Mouse (Mus musculus) MEL (cell line): ENCODE data around the gene Cys1.

Experiments used
- CHD2 ChIP-seq: IDR thresholded peaks from 2 replicates; pipeline ENCODE4 v1.6.1; 2011; ENCODE audit warnings: low read length, improper control_type of control experiment
- CTCF ChIP-seq, 3 experiments: IDR thresholded peaks in 2 of 3; conservative IDR thresholded peaks in 1 of 3; 2 replicates each; pipeline ENCODE4 v1.5.1; 2011 to 2012; ENCODE audit warnings: low read length in 3 of 3, low read depth in 2 of 3, mild to moderate bottlenecking in 2 of 3, improper control_type of control experiment in 1 of 3, inconsistent platforms in 1 of 3, mixed read lengths in 1 of 3, moderate library complexity in 1 of 3; ENCODE audit not compliant: control insufficient read depth in 1 of 3, insufficient read depth in 1 of 3, poor library complexity in 1 of 3, severe bottlenecking in 1 of 3
- ELF1 ChIP-seq: IDR thresholded peaks from 2 replicates; pipeline ENCODE4 v1.6.1; 2014; ENCODE audit warnings: low read depth, mild to moderate bottlenecking, inconsistent platforms, low read length, improper control_type of control experiment, moderate library complexity
- GATA1 ChIP-seq: IDR thresholded peaks from 2 replicates; pipeline ENCODE4 v1.6.1; 2011; ENCODE audit warnings: low read depth, low read length, improper control_type of control experiment
- KAT2A ChIP-seq: conservative IDR thresholded peaks from 2 replicates; pipeline ENCODE4 v1.6.1; 2012; ENCODE audit warnings: low read depth, low read length, improper control_type of control experiment, inconsistent platforms
- MAFK ChIP-seq: IDR thresholded peaks from 2 replicates; pipeline ENCODE4 v1.6.1; 2011; ENCODE audit warnings: low read depth, mild to moderate bottlenecking, low read length, improper control_type of control experiment, borderline replicate concordance
- POLR2A ChIP-seq, 2 experiments: IDR thresholded peaks; 2 replicates each; pipeline ENCODE4 v1.6.1; 2011 to 2012; ENCODE audit warnings: low read length in 2 of 2, mild to moderate bottlenecking in 2 of 2, control low read depth in 1 of 2, improper control_type of control experiment in 1 of 2, low read depth in 1 of 2, moderate library complexity in 1 of 2; ENCODE audit not compliant: control insufficient read depth in 1 of 2, insufficient read depth in 1 of 2, poor library complexity in 1 of 2
- SIN3A ChIP-seq: IDR thresholded peaks from 2 replicates; pipeline ENCODE4 v1.6.1; 2012; ENCODE audit warnings: low read length, improper control_type of control experiment, inconsistent platforms
- ZKSCAN1 ChIP-seq: IDR thresholded peaks from 2 replicates; pipeline ENCODE4 v1.6.1; 2012; ENCODE audit warnings: low read depth, mild to moderate bottlenecking, inconsistent platforms, low read length, improper control_type of control experiment, moderate library complexity

DNA sequence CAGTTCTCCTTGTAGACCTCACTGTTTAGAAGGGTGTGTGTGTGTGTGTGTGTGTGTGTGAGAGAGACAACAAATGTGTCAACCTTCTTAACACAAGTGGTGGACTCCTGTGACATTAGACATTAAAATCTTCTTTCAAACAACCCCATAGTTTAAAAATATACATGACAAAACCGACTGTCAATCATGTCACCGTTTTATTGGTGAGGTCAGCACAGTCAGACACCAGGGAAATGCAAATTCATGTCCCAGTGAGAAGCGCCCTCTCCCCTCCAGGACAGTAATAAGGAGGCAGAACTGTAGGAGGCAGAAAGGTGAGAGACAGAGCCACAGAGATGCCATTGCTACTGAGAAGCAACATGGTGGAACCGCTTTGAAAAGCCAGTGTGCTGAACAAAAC lies 49.2 kb downstream of the Cys1 start:
- no peak for TF ChIP-seq CTCF (IDR thresholded peaks at IDR 0.05 in 2 of 3, conservative IDR thresholded peaks at IDR 0.05 in 1 of 3; ENCODE audit: control insufficient read depth in 1 of 3, insufficient read depth in 1 of 3, low read depth in 2 of 3, low read length in 3 of 3, poor library complexity in 1 of 3, severe bottlenecking in 1 of 3)
- TF ChIP-seq MAFK = no peak
- no peak for TF ChIP-seq POLR2A (IDR thresholded peaks at IDR 0.05; ENCODE audit: control insufficient read depth in 1 of 2, insufficient read depth in 1 of 2, low read depth in 1 of 2, low read length in 2 of 2, poor library complexity in 1 of 2)
- TF ChIP-seq GATA1 = no peak
- no peak for TF ChIP-seq ZKSCAN1
- no peak for TF ChIP-seq ELF1
- TF ChIP-seq SIN3A = no peak
- TF ChIP-seq CHD2 = no peak
- TF ChIP-seq KAT2A = no peak
